Mouse (Mus musculus): Measurements from ENCODE around the gene Rmnd5b. TPM values are rescaled to one million over a fixed set of nuclear protein-coding genes. Genes with fewer than 3 reads are reported as not detected.
"Not testable (repeated sequence)": the region's sequence is repeated elsewhere in the genome, so short reads cannot be mapped to it uniquely, and the experiment has no call there.

The Rmnd5b gene
- total RNA-seq, 2 experiments from 2014 or later: 52.3 to 54.6 TPM

- intact Hi-C loops (cut with DNase I): no loop called here
- no peak for DNase-seq (ENCODE audit: low spot score in 2 of 2)
Measured at GRCm38 (mm10) chr11:51650691-51651515, 15.2 kb upstream of the Rmnd5b start, which contains the start of the genes N4bp3 and D930048N14Rik. TSS of gene N4bp3 (minus strand) at chr11:51650842. TSS of gene D930048N14Rik (plus strand) at chr11:51650954.

- no peak for DNase-seq (ENCODE audit: low spot score in 2 of 2)
- intact Hi-C loops (cut with DNase I): no loop called here
Measured at GRCm38 (mm10) chr11:51650261-51650660, 14.6 kb upstream of the Rmnd5b start.

GRCm38 (mm10) chr11:51649889-51650199 is 14.1 kb upstream of the Rmnd5b start:
- DNase-seq (ENCODE audit: low spot score in 2 of 2): no peak
- intact Hi-C loops (cut with DNase I): no loop called here

GRCm38 (mm10) chr11:51649111-51649888 is 13.6 kb upstream of the Rmnd5b start:
- intact Hi-C loops (cut with DNase I): no loop called here
- DNase-seq (ENCODE audit: low spot score in 2 of 2): no peak

- DNase-seq (ENCODE audit: low spot score in 2 of 2): no peak
- intact Hi-C loops (cut with DNase I): no loop called here
Measured at GRCm38 (mm10) chr11:51648566-51648965, 12.9 kb upstream of the Rmnd5b start.

GRCm38 (mm10) chr11:51646751-51647667 is 11.3 kb upstream of the Rmnd5b start:
- DNase-seq (ENCODE audit: low spot score in 2 of 2): no peak
- intact Hi-C loops (cut with DNase I): no loop called here

GRCm38 (mm10) chr11:51646245-51646644 is 10.5 kb upstream of the Rmnd5b start:
- DNase-seq (ENCODE audit: low spot score in 2 of 2): no peak
- intact Hi-C loops (cut with DNase I): no loop called here

GRCm38 (mm10) chr11:51645293-51645692 is 9.6 kb upstream of the Rmnd5b start:
- DNase-seq (ENCODE audit: low spot score in 2 of 2): no peak
- intact Hi-C loops (cut with DNase I): no loop called here

- intact Hi-C loops (cut with DNase I): no loop called here
- no peak for DNase-seq (ENCODE audit: low spot score in 2 of 2)
Measured at GRCm38 (mm10) chr11:51644217-51644616, 8.5 kb upstream of the Rmnd5b start.

GRCm38 (mm10) chr11:51643761-51644160 is 8.1 kb upstream of the Rmnd5b start:
- intact Hi-C loops (cut with DNase I): no loop called here
- no peak for DNase-seq (ENCODE audit: low spot score in 2 of 2)

- intact Hi-C loops (cut with DNase I): no loop called here
- no peak for DNase-seq (ENCODE audit: low spot score in 2 of 2)
Measured at GRCm38 (mm10) chr11:51643202-51643601, 7.5 kb upstream of the Rmnd5b start.

- no peak for DNase-seq (ENCODE audit: low spot score in 2 of 2)
- intact Hi-C loops (cut with DNase I): no loop called here
Measured at GRCm38 (mm10) chr11:51640748-51641147, 5.1 kb upstream of the Rmnd5b start.

- intact Hi-C loops (cut with DNase I): no loop called here
- DNase-seq (ENCODE audit: low spot score in 2 of 2): no peak
Measured at GRCm38 (mm10) chr11:51638497-51638896, 2.8 kb upstream of the Rmnd5b start.

- DNase-seq (ENCODE audit: low spot score in 2 of 2): peak in 1 of 2 experiments; percentile 55
- intact Hi-C loops (cut with DNase I): no loop called here
Measured at GRCm38 (mm10) chr11:51637971-51638414, 2.3 kb upstream of the Rmnd5b start.

GRCm38 (mm10) chr11:51636323-51636684 is 608 bp upstream of the Rmnd5b start:
- intact Hi-C loops (cut with DNase I): no loop called here
- DNase-seq (ENCODE audit: low spot score in 2 of 2): peak; percentile 63 to 72

- no peak for DNase-seq (ENCODE audit: low spot score in 2 of 2)
- intact Hi-C loops (cut with DNase I): no loop called here
Measured at GRCm38 (mm10) chr11:51635127-51635524, 570 bp downstream of the Rmnd5b start.

GRCm38 (mm10) chr11:51633721-51634120 is 2.0 kb downstream of the Rmnd5b start:
- intact Hi-C loops (cut with DNase I): no loop called here
- DNase-seq (ENCODE audit: low spot score in 2 of 2): no peak

GRCm38 (mm10) chr11:51633200-51633599 is 2.5 kb downstream of the Rmnd5b start:
- DNase-seq (ENCODE audit: low spot score in 2 of 2); intact Hi-C loops (cut with DNase I): not testable (repeated sequence)

GRCm38 (mm10) chr11:51632130-51632753 is 3.5 kb downstream of the Rmnd5b start:
- intact Hi-C loops (cut with DNase I): no loop called here

More at GRCm38 (mm10) chr11:51632130-51632753, 3.5 kb downstream of the Rmnd5b start:
- no peak for DNase-seq (ENCODE audit: low spot score in 2 of 2)
